Mouse (Mus musculus) CH12.LX (cell line): ENCODE results near the gene Tmem52. TPM values are rescaled to one million over a fixed set of nuclear protein-coding genes. Genes with fewer than 3 reads are reported as not detected.
A peak's percentile ranks its signal among the peaks of the same experiment; 100 is the strongest.
"Not testable (repeated sequence)": the region's sequence is repeated elsewhere in the genome, so short reads cannot be mapped to it uniquely, and the experiment has no call there.

ENCODE experiments used
- DNase-seq: peaks from one replicate; pipeline ENCODE4 v3.0.0-alpha.2; 2013; ENCODE audit errors: extremely low read depth
- H3K27ac ChIP-seq: 2 replicates; pipeline ENCODE4 v1.5.1; 2012; ENCODE audit warnings: low read depth, mild to moderate bottlenecking, control low read depth, moderate library complexity; ENCODE audit not compliant: insufficient read depth
- H3K27me3 ChIP-seq: replicated peaks from 2 replicates; pipeline ENCODE3; 2012; ENCODE audit warnings: inconsistent platforms
- H3K36me3 ChIP-seq, 2 experiments: replicated peaks in 1 of 2; 2 replicates each; pipeline versions ENCODE3 to v1.6.1; 2012; ENCODE audit warnings: inconsistent platforms in 1 of 2, low read length in 1 of 2, mild to moderate bottlenecking in 1 of 2, mixed read lengths in 1 of 2, moderate library complexity in 1 of 2; ENCODE audit not compliant: control insufficient read depth in 1 of 2, insufficient read depth in 1 of 2
- H3K4me1 ChIP-seq, 2 experiments: 2 replicates each; pipeline ENCODE4 v1.6.1; 2012; ENCODE audit warnings: inconsistent platforms in 1 of 2, moderate library complexity in 1 of 2; ENCODE audit not compliant: insufficient read depth in 2 of 2, control insufficient read depth in 1 of 2
- H3K4me2 ChIP-seq: 2 replicates; pipeline ENCODE4 v1.6.1; 2012; ENCODE audit warnings: low read depth, mild to moderate bottlenecking, control low read depth; ENCODE audit not compliant: poor library complexity, insufficient read depth, severe bottlenecking
- H3K4me3 ChIP-seq, 3 experiments: fragments of 150-350 bp in 1 of 3; sonication (generic) in 1 of 3; replicated peaks in 1 of 3; 2 replicates each; pipeline versions ENCODE3 to v1.5.1; 2011 to 2012; ENCODE audit warnings: low read depth in 2 of 3, low read length in 2 of 3, mild to moderate bottlenecking in 2 of 3, moderate library complexity in 2 of 3, control low read depth in 1 of 3, improper control_type of control experiment in 1 of 3, inconsistent platforms in 1 of 3, mixed read lengths in 1 of 3; ENCODE audit not compliant: poor library complexity in 1 of 3
- H3K79me2 ChIP-seq: replicated peaks from 2 replicates; pipeline ENCODE4 v1.6.1; 2012; ENCODE audit warnings: mild to moderate bottlenecking, moderate library complexity; ENCODE audit not compliant: control insufficient read depth, poor library complexity, insufficient read depth, severe bottlenecking; ENCODE audit errors: extremely low read depth
- H3K9ac ChIP-seq: 2 replicates; pipeline ENCODE4 v1.6.1; 2012; ENCODE audit warnings: low read depth, mild to moderate bottlenecking, control low read depth, moderate library complexity; ENCODE audit not compliant: insufficient read depth
- H3K9me3 ChIP-seq: replicated peaks from 2 replicates; pipeline ENCODE3; 2012; ENCODE audit warnings: low read length, inconsistent platforms, mixed read lengths
- BHLHE40 ChIP-seq: IDR thresholded peaks from 2 replicates; pipeline ENCODE4 v1.6.1; 2011; ENCODE audit warnings: mild to moderate bottlenecking, low read depth, low read length, improper control_type of control experiment
- CHD1 ChIP-seq: IDR thresholded peaks from 2 replicates; pipeline ENCODE4 v1.6.1; 2012; ENCODE audit warnings: low read depth, low read length, improper control_type of control experiment, inconsistent platforms
- CHD2 ChIP-seq: IDR thresholded peaks from 2 replicates; pipeline ENCODE4 v1.6.1; 2011; ENCODE audit warnings: low read length, improper control_type of control experiment
- CTCF ChIP-seq, 2 experiments: IDR thresholded peaks in 1 of 2; conservative IDR thresholded peaks in 1 of 2; 2 replicates each; pipeline ENCODE4 v1.5.1; 2011 to 2012; ENCODE audit warnings: low read depth in 2 of 2, low read length in 2 of 2, improper control_type of control experiment in 1 of 2, inconsistent platforms in 1 of 2, mild to moderate bottlenecking in 1 of 2, moderate library complexity in 1 of 2
- E2F4 ChIP-seq: IDR thresholded peaks from 2 replicates; pipeline ENCODE4 v1.6.1; 2011; ENCODE audit warnings: low read depth, low read length, improper control_type of control experiment; ENCODE audit not compliant: insufficient replicate concordance
- EP300 ChIP-seq: IDR thresholded peaks from 2 replicates; pipeline ENCODE4 v1.6.1; 2011; ENCODE audit warnings: low read length, improper control_type of control experiment
- ETS1 ChIP-seq: conservative IDR thresholded peaks from 2 replicates; pipeline ENCODE4 v1.6.1; 2012; ENCODE audit warnings: low read depth, mild to moderate bottlenecking, inconsistent platforms, low read length, improper control_type of control experiment, moderate library complexity
- IRF4 ChIP-seq: IDR thresholded peaks from 2 replicates; pipeline ENCODE4 v1.6.1; 2014; ENCODE audit warnings: low read depth, mild to moderate bottlenecking, inconsistent platforms, low read length, improper control_type of control experiment
- JUN ChIP-seq: IDR thresholded peaks from 2 replicates; pipeline ENCODE4 v1.6.1; 2011; ENCODE audit warnings: low read depth, mild to moderate bottlenecking, low read length, improper control_type of control experiment, moderate library complexity; ENCODE audit not compliant: insufficient read depth
- JUND ChIP-seq: conservative IDR thresholded peaks from 2 replicates; pipeline ENCODE4 v1.6.1; 2011; ENCODE audit warnings: low read depth, low read length, improper control_type of control experiment
- KAT2A ChIP-seq: IDR thresholded peaks from 2 replicates; pipeline ENCODE4 v1.6.1; 2012; ENCODE audit warnings: low read length, improper control_type of control experiment, inconsistent platforms; ENCODE audit not compliant: insufficient replicate concordance
- MAFK ChIP-seq: IDR thresholded peaks from 2 replicates; pipeline ENCODE4 v1.6.1; 2011; ENCODE audit warnings: low read length, improper control_type of control experiment; ENCODE audit not compliant: insufficient replicate concordance
- MAZ ChIP-seq: IDR thresholded peaks from 2 replicates; pipeline ENCODE4 v1.6.1; 2012; ENCODE audit warnings: low read depth, mild to moderate bottlenecking, inconsistent platforms, low read length, improper control_type of control experiment, moderate library complexity
- MEF2A ChIP-seq: IDR thresholded peaks from 2 replicates; pipeline ENCODE4 v1.6.1; 2014; ENCODE audit warnings: low read depth, mild to moderate bottlenecking, inconsistent platforms, low read length, improper control_type of control experiment, borderline replicate concordance
- MXI1 ChIP-seq: IDR thresholded peaks from 2 replicates; pipeline ENCODE4 v1.6.1; 2011; ENCODE audit warnings: mild to moderate bottlenecking, low read depth, low read length, improper control_type of control experiment
- MYC ChIP-seq: IDR thresholded peaks from 2 replicates; pipeline ENCODE4 v1.6.1; 2011; ENCODE audit warnings: low read depth, mild to moderate bottlenecking, improper control_type of control experiment, low read length
- NELFE ChIP-seq: IDR thresholded peaks from 2 replicates; pipeline ENCODE4 v1.6.1; 2011; ENCODE audit warnings: low read depth, low read length, improper control_type of control experiment
- PAX5 ChIP-seq: IDR thresholded peaks from 2 replicates; pipeline ENCODE4 v1.6.1; 2012; ENCODE audit warnings: low read length, inconsistent platforms, mixed read lengths
- POLR2A ChIP-seq: IDR thresholded peaks from 2 replicates; pipeline ENCODE4 v1.6.1; 2011; ENCODE audit warnings: low read depth, mild to moderate bottlenecking, improper control_type of control experiment, low read length
- POLR2AphosphoS2 ChIP-seq: IDR thresholded peaks from 2 replicates; pipeline ENCODE4 v1.6.1; 2011; ENCODE audit warnings: low read depth, low read length, improper control_type of control experiment
- RAD21 ChIP-seq: IDR thresholded peaks from 2 replicates; pipeline ENCODE4 v1.6.1; 2011; ENCODE audit warnings: low read depth, mild to moderate bottlenecking, low read length, improper control_type of control experiment, moderate library complexity
- SMC3 ChIP-seq: IDR thresholded peaks from 2 replicates; pipeline ENCODE4 v1.6.1; 2011; ENCODE audit warnings: low read depth, low read length, improper control_type of control experiment
- USF1 ChIP-seq: IDR thresholded peaks from 2 replicates; pipeline ENCODE4 v1.6.1; 2014; ENCODE audit warnings: low read depth, mild to moderate bottlenecking, inconsistent platforms, low read length, improper control_type of control experiment
- USF2 ChIP-seq: conservative IDR thresholded peaks from 2 replicates; pipeline ENCODE4 v1.6.1; 2011; ENCODE audit warnings: low read depth, low read length, improper control_type of control experiment
- ZC3H11A ChIP-seq: IDR thresholded peaks from 2 replicates; pipeline ENCODE4 v1.6.1; 2012; ENCODE audit warnings: low read depth, mild to moderate bottlenecking, inconsistent platforms, low read length, improper control_type of control experiment
- ZNF384 ChIP-seq: IDR thresholded peaks from 2 replicates; pipeline ENCODE4 v1.6.1; 2012; ENCODE audit warnings: low read depth, low read length, improper control_type of control experiment, inconsistent platforms
- dilution Hi-C: fragments of 300-500 bp; cut with MboI; formaldehyde crosslinking; loops from 2 replicates; pipeline ENCODE4 v1.14.3; 2020; ENCODE audit warnings: low sequenced_read_pairs; ENCODE audit not compliant: extremely low pct_unique_long_range_greater_than_20kb, extremely low pct_ligation_motif_present
- in situ Hi-C: fragments of 300-500 bp; cut with MboI; formaldehyde crosslinking; loops from 3 replicates; pipeline ENCODE4 v1.14.3; 2019; ENCODE audit warnings: low sequenced_read_pairs, low pct_ligation_motif_present, low pct_unique_long_range_greater_than_20kb, mixed read lengths
- polyA plus RNA-seq: library from polyadenylated mRNA; unstranded; fragments of >175 nt; gene quantifications from 2 replicates; pipeline ENCODE4 v1.2.1, GENCODE M21; 2012; ENCODE audit warnings: low read depth; ENCODE audit not compliant: insufficient read length
- total RNA-seq, 2 experiments: library from RNA; depleted of rRNA; stranded (reverse); fragments of 300-350 nt in 1 of 2; fragments of >200 nt in 1 of 2; gene quantifications; 2 replicates each; pipeline ENCODE4 v1.2.3; 2012 to 2014

Gene Tmem52
- total and polyA plus RNA-seq, 3 experiments, result 0.34 to 0.59 TPM; not detected in 1

- H3K79me2 ChIP-seq, dilution Hi-C loops, in situ Hi-C loops, H3K9me3 ChIP-seq, H3K4me3 ChIP-seq, H3K9ac ChIP-seq, H3K27me3 ChIP-seq, H3K4me2 ChIP-seq, DNase-seq, H3K27ac ChIP-seq: not testable (repeated sequence)
- H3K36me3 ChIP-seq, result peaks cover 18 to 65% of the 10 kb centered on the region in 2 experiments
- H3K4me1 ChIP-seq, result peaks cover 12 to 31% of the 10 kb centered on the region in 2 experiments
Observed at GRCm38 (mm10) chr4:155421412-155422370, 47.2 kb upstream of the Tmem52 start.

GRCm38 (mm10) chr4:155423988-155424387, 44.9 kb upstream of the Tmem52 start:
- H3K4me3 ChIP-seq, result no peak overlapping the region
- in situ Hi-C loops, result no loop called here

GRCm38 (mm10) chr4:155426272-155426671, 42.6 kb upstream of the Tmem52 start:
- in situ Hi-C loops (loop anchor here (5.0 kb wide), 1 partner anchor 36 kb away; no protein-coding TSS in a partner anchor), dilution Hi-C loops (no loop called here)
- Histone ChIP-seq H3K4me3 (peak overlapping the region in 1 of 3 experiments; percentile 32), H3K79me2 (no peaks in the 10 kb centered on the region), H3K9me3 (peaks cover 5% of the 10 kb centered on the region), H3K4me2 (peak overlapping the region; percentile 56), H3K27me3 (no peaks in the 10 kb centered on the region), H3K9ac (peak overlapping the region; percentile 10), H3K36me3 (peaks cover 6 to 36% of the 10 kb centered on the region in 2 experiments), H3K4me1 (peaks cover 31 to 66% of the 10 kb centered on the region in 2 experiments), H3K27ac (peak overlapping the region; percentile 94)
- peak; percentile 61 for DNase-seq
- no peak for TF ChIP-seq USF2
- no peak for TF ChIP-seq ZNF384
- TF ChIP-seq MXI1, result peak; percentile 67
- no peak for TF ChIP-seq RAD21
- no peak for TF ChIP-seq CTCF (conservative IDR thresholded peaks at IDR 0.05 in 1 of 2, IDR thresholded peaks at IDR 0.05 in 1 of 2; ENCODE audit: low read depth in 2 of 2, low read length in 2 of 2)
- TF ChIP-seq ETS1, result peak; percentile 51; the same call in 1 of the 2 replicates
- TF ChIP-seq NELFE, result peak; percentile 18; the same call in 1 of the 2 replicates
- TF ChIP-seq SMC3, result no peak; the same call in 1 of the 2 replicates
- TF ChIP-seq JUND, result no peak
- TF ChIP-seq CHD1, result no peak
- peak; percentile 61; the same call in 1 of the 2 replicates for TF ChIP-seq MEF2A
- peak; percentile 59 for TF ChIP-seq IRF4
- 0 out of 2 replicates have a peak, but pooled peaks have one; percentile 15 for TF ChIP-seq MAZ
- no peak for TF ChIP-seq PAX5
- no peak for TF ChIP-seq JUN
- TF ChIP-seq CHD2, result peak; percentile 55; the same call in 1 of the 2 replicates
- peak; percentile 67 for TF ChIP-seq EP300

More at GRCm38 (mm10) chr4:155423988-155424387, 44.9 kb upstream of the Tmem52 start:
- DNase-seq, result no peak
- H3K27me3 ChIP-seq, result no peaks in the 10 kb centered on the region
- H3K9me3 ChIP-seq, result no peaks in the 10 kb centered on the region
- H3K4me2 ChIP-seq, result no peak overlapping the region
- H3K4me1 ChIP-seq, result peaks cover 23 to 54% of the 10 kb centered on the region in 2 experiments
- no peak overlapping the region for H3K27ac ChIP-seq
- no peak overlapping the region for H3K9ac ChIP-seq
- peaks cover 18 to 54% of the 10 kb centered on the region in 2 experiments for H3K36me3 ChIP-seq
- no peak for TF ChIP-seq USF2
- TF ChIP-seq CHD2, result no peak
- TF ChIP-seq POLR2AphosphoS2, result no peak
- TF ChIP-seq SMC3, result no peak
- TF ChIP-seq MEF2A, result no peak
- TF ChIP-seq ZC3H11A, result no peak
- TF ChIP-seq MAFK, result no peak
- TF ChIP-seq CHD1, result no peak
- no peak for TF ChIP-seq MAZ
- TF ChIP-seq PAX5, result no peak
- no peak for TF ChIP-seq E2F4
- no peak for TF ChIP-seq POLR2A
- TF ChIP-seq MYC, result no peak
- no peak for TF ChIP-seq USF1
- TF ChIP-seq ETS1, result no peak
- TF ChIP-seq BHLHE40, result no peak
- TF ChIP-seq EP300, result no peak
- no peak for TF ChIP-seq KAT2A
- dilution Hi-C loops, result no loop called here
- no peaks in the 10 kb centered on the region for H3K79me2 ChIP-seq
